Mouse (Mus musculus) intestine, embryonic 14.5 days (tissue): ENCODE results near the gene Oaz1. TPM values are rescaled to one million over a fixed set of nuclear protein-coding genes. Genes with fewer than 3 reads are reported as not detected.
A peak's percentile ranks its signal among the peaks of the same experiment; 100 is the strongest.

Experiments used
- ATAC-seq: fragments of 200-750 bp; cut with Nextera tagmentation; replicated peaks from 2 replicates; pipeline ENCODE4 v1.8.0; 2017; ENCODE audit warnings: low read depth, moderate number of reproducible peaks, moderate TSS enrichment, moderate library complexity; ENCODE audit not compliant: low FRiP score, low TSS enrichment
- DNase-seq: peaks from one replicate; pipeline ENCODE4 v3.0.0-alpha.2; 2018; ENCODE audit warnings: low spot score
- H3K27ac ChIP-seq: fragments of 300-500 bp; sonication (generic); 2 replicates; pipeline ENCODE4 v1.5.1; 2014; ENCODE audit warnings: low read depth, mild to moderate bottlenecking, control low read depth
- H3K27me3 ChIP-seq: fragments of 300-500 bp; sonication (generic); replicated peaks from 2 replicates; pipeline ENCODE4 v1.6.1; 2014; ENCODE audit warnings: low read length, control low read depth; ENCODE audit not compliant: control insufficient read depth, insufficient read depth
- H3K36me3 ChIP-seq: fragments of 300-500 bp; sonication (generic); 2 replicates; pipeline ENCODE4 v1.6.1; 2014; ENCODE audit warnings: low read length, control low read depth; ENCODE audit not compliant: control insufficient read depth, insufficient read depth
- H3K4me1 ChIP-seq: fragments of 300-500 bp; sonication (generic); replicated peaks from 2 replicates; pipeline ENCODE4 v1.6.1; 2014; ENCODE audit warnings: low read length, control low read depth, mixed read lengths; ENCODE audit not compliant: control insufficient read depth, insufficient read depth
- H3K4me2 ChIP-seq: fragments of 300-500 bp; sonication (generic); 2 replicates; pipeline ENCODE4 v1.6.1; 2014; ENCODE audit warnings: low read length
- H3K4me3 ChIP-seq: fragments of 300-500 bp; sonication (generic); 2 replicates; pipeline ENCODE4 v1.5.1; 2014; ENCODE audit warnings: low read depth, low read length, control low read depth, mixed read lengths
- H3K9ac ChIP-seq: fragments of 300-500 bp; sonication (generic); 2 replicates; pipeline ENCODE4 v1.6.1; 2014; ENCODE audit warnings: mild to moderate bottlenecking, low read length
- H3K9me3 ChIP-seq: fragments of 300-500 bp; sonication (generic); 2 replicates; pipeline ENCODE4 v1.6.1; 2016; ENCODE audit warnings: low read length, control low read depth; ENCODE audit not compliant: control insufficient read depth
- WGBS: fragments of 180-500 bp; shearing (Covaris S2); extraction: QIAGEN DNeasy Blood & Tissue Kit; methylation state at CpG from one replicate; pipeline ENCODE4 v1.1.7; 2014; 5-methylcytosine and 5-hydroxymethylcytosine counted together
- polyA plus RNA-seq: library from polyadenylated mRNA; unstranded; fragments of >200 nt; fragmentation: Nextera tagmentation; extraction: Ambion mirVana; gene quantifications from 2 replicates; pipeline ENCODE4 v1.2.1, GENCODE M21; 2014

Oaz1 gene
- polyA plus RNA-seq, 1 experiment from 2014 or later: 1,692 TPM

- DNase-seq: no peak
- Histone ChIP-seq H3K9ac (no peak overlapping the region; the same call in 1 of the 2 replicates), H3K4me3 (no peak overlapping the region), H3K9me3 (no peaks in the 10 kb centered on the region), H3K4me1 (peaks cover 17% of the 10 kb centered on the region), H3K4me2 (no peak overlapping the region; the same call in 1 of the 2 replicates), H3K36me3 (peaks cover 20% of the 10 kb centered on the region), H3K27me3 (no peaks in the 10 kb centered on the region), H3K27ac (no peak overlapping the region)
- 65% methylated on average over 8 of the region's 8 CpGs for WGBS
- ATAC-seq: no peak
Observed at GRCm38 (mm10) chr10:80857386-80857785, 30.9 kb downstream of the Oaz1 start.

- no peaks in the 10 kb centered on the region for H3K9me3 ChIP-seq
- H3K27ac ChIP-seq: no peak overlapping the region; the same call in 1 of the 2 replicates
- H3K4me3 ChIP-seq: no peak overlapping the region
- H3K4me2 ChIP-seq: no peak overlapping the region
- DNase-seq (no peak), ATAC-seq (no peak)
- peaks cover 24% of the 10 kb centered on the region for H3K36me3 ChIP-seq
- peak overlapping the region; percentile 16; the same call in 1 of the 2 replicates for H3K9ac ChIP-seq
- no peaks in the 10 kb centered on the region for H3K27me3 ChIP-seq
- WGBS: 61% methylated on average over 3 of the region's 3 CpGs
- peaks cover 17% of the 10 kb centered on the region for H3K4me1 ChIP-seq
Observed at GRCm38 (mm10) chr10:80857848-80858247, 31.4 kb downstream of the Oaz1 start.

GRCm38 (mm10) chr10:80858350-80858935, 32.0 kb downstream of the Oaz1 start:
- no peak overlapping the region for H3K9ac ChIP-seq
- no peak for ATAC-seq
- H3K27me3 ChIP-seq: no peaks in the 10 kb centered on the region
- peaks cover 17% of the 10 kb centered on the region for H3K4me1 ChIP-seq
- no peaks in the 10 kb centered on the region for H3K9me3 ChIP-seq
- H3K4me2 ChIP-seq: no peak overlapping the region
- no peak overlapping the region for H3K4me3 ChIP-seq
- 61% methylated on average over 7 of the region's 7 CpGs for whole genome bisulfite sequencing
- H3K27ac ChIP-seq: no peak overlapping the region; the same call in 1 of the 2 replicates
- DNase-seq: no peak
- peaks cover 21% of the 10 kb centered on the region for H3K36me3 ChIP-seq

GRCm38 (mm10) chr10:80862305-80862704, 35.8 kb downstream of the Oaz1 start:
- Histone ChIP-seq H3K27me3 (no peaks in the 10 kb centered on the region), H3K36me3 (peaks cover 46% of the 10 kb centered on the region), H3K4me3 (no peak overlapping the region), H3K9ac (no peak overlapping the region), H3K4me2 (no peak overlapping the region), H3K4me1 (no peaks in the 10 kb centered on the region), H3K9me3 (no peaks in the 10 kb centered on the region), H3K27ac (no peak overlapping the region)
- ATAC-seq: no peak
- no peak for DNase-seq
- 94% methylated on average over 5 of the region's 5 CpGs for WGBS

GRCm38 (mm10) chr10:80864446-80864845, 38.0 kb downstream of the Oaz1 start:
- ATAC-seq: no peak
- Histone ChIP-seq H3K36me3 (peaks cover 54% of the 10 kb centered on the region), H3K4me2 (no peak overlapping the region), H3K4me1 (no peaks in the 10 kb centered on the region), H3K9ac (no peak overlapping the region), H3K27ac (no peak overlapping the region), H3K9me3 (no peaks in the 10 kb centered on the region), H3K4me3 (no peak overlapping the region), H3K27me3 (no peaks in the 10 kb centered on the region)
- 93% methylated on average over 16 of the region's 16 CpGs for WGBS
- no peak for DNase-seq

GRCm38 (mm10) chr10:80870993-80871392, 44.5 kb downstream of the Oaz1 start:
- H3K9me3 ChIP-seq: no peaks in the 10 kb centered on the region
- H3K36me3 ChIP-seq: peaks cover 16% of the 10 kb centered on the region
- no peak overlapping the region for H3K27ac ChIP-seq
- 83% methylated on average over 2 of the region's 6 CpGs for WGBS
- no peak overlapping the region for H3K4me2 ChIP-seq
- 0 out of 2 replicates have a peak, but pooled peaks cover 6% of the 10 kb centered on the region for H3K27me3 ChIP-seq
- no peak overlapping the region for H3K4me3 ChIP-seq
- no peak overlapping the region for H3K9ac ChIP-seq
- DNase-seq: no peak
- H3K4me1 ChIP-seq: no peaks in the 10 kb centered on the region
- no peak for ATAC-seq

GRCm38 (mm10) chr10:80871581-80871980, 45.1 kb downstream of the Oaz1 start, which contains the start of gene Tmprss9:
Gene Tmprss9, plus strand, starts transcription at chr10:80871848.
- Histone ChIP-seq H3K36me3 (peaks cover 11% of the 10 kb centered on the region), H3K9ac (no peak within 1 kb of the TSS), H3K27me3 (0 out of 2 replicates have a peak, but pooled peaks cover 6% of the 10 kb centered on the region), H3K4me3 (no peak within 1 kb of the TSS), H3K4me2 (no peak within 1 kb of the TSS), H3K4me1 (no peaks in the 10 kb centered on the region), H3K27ac (no peak within 1 kb of the TSS), H3K9me3 (no peaks in the 10 kb centered on the region)
- DNase-seq: no peak
- ATAC-seq: no peak; the same call in 1 of the 2 replicates
- WGBS: 27% methylated on average over 9 of the region's 9 CpGs

- DNase-seq (no peak), ATAC-seq (no peak)
- H3K27ac ChIP-seq: no peak overlapping the region
- H3K9ac ChIP-seq: no peak overlapping the region
- no peaks in the 10 kb centered on the region for H3K9me3 ChIP-seq
- H3K4me2 ChIP-seq: no peak overlapping the region
- H3K4me1 ChIP-seq: no peaks in the 10 kb centered on the region
- H3K27me3 ChIP-seq: 0 out of 2 replicates have a peak, but pooled peaks cover 6% of the 10 kb centered on the region
- no peak overlapping the region for H3K4me3 ChIP-seq
- 78% methylated on average over 9 of the region's 9 CpGs for WGBS
- H3K36me3 ChIP-seq: no peaks in the 10 kb centered on the region
Observed at GRCm38 (mm10) chr10:80874035-80874434, 47.6 kb downstream of the Oaz1 start.

- Histone ChIP-seq H3K27ac (no peak overlapping the region), H3K4me2 (no peak overlapping the region), H3K27me3 (0 out of 2 replicates have a peak, but pooled peaks cover 6% of the 10 kb centered on the region), H3K9me3 (no peaks in the 10 kb centered on the region), H3K9ac (no peak overlapping the region), H3K36me3 (no peaks in the 10 kb centered on the region), H3K4me3 (no peak overlapping the region), H3K4me1 (no peaks in the 10 kb centered on the region)
- DNase-seq (no peak), ATAC-seq (no peak)
- 38% methylated on average over 5 of the region's 5 CpGs for WGBS
Observed at GRCm38 (mm10) chr10:80876028-80876427, 49.6 kb downstream of the Oaz1 start.
